Mouse (Mus musculus) heart, embryonic 15.5 days (tissue): ENCODE measurements around the gene Ces2h. TPM values are rescaled to one million over a fixed set of nuclear protein-coding genes. Genes with fewer than 3 reads are reported as not detected.

ENCODE experiments used
- polyA plus RNA-seq: library from polyadenylated mRNA; unstranded; fragments of >200 nt; fragmentation: Nextera tagmentation; extraction: Ambion mirVana; gene quantifications from 2 replicates; pipeline ENCODE4 v1.2.1, GENCODE M21; 2015

The Ces2h gene
- polyA plus RNA-seq, 1 experiment from 2014 or later: not detected

Other genes starting within 250 kb of the Ces2h start
- gene Ces2b, start 169.3 kb upstream of the Ces2h start, polyA plus RNA-seq: 0.06 and 0.11 TPM in 2 replicates
- not detected in 2 replicates for gene Ces2c, start 153.8 kb upstream of the Ces2h start, polyA plus RNA-seq
- 0.08 and 0.18 TPM in 2 replicates for gene Ces2e, start 74.6 kb upstream of the Ces2h start, polyA plus RNA-seq
- gene Ces2f, start 53.5 kb upstream of the Ces2h start, polyA plus RNA-seq: not detected in 2 replicates
- gene Ces2g, start 39.1 kb upstream of the Ces2h start, polyA plus RNA-seq: 3.3 and 4.5 TPM in 2 replicates
- not detected in 2 replicates for gene Ces3a, start 47.7 kb downstream of the Ces2h start, polyA plus RNA-seq
- 0.22 and 0.23 TPM in 2 replicates for gene Ces3b, start 82.9 kb downstream of the Ces2h start, polyA plus RNA-seq
- gene Ces4a, start 130.9 kb downstream of the Ces2h start, polyA plus RNA-seq: not detected in 2 replicates
- gene Cbfb, start 169.8 kb downstream of the Ces2h start, polyA plus RNA-seq: 39.2 and 40.1 TPM in 2 replicates
- gene D230025D16Rik, start 224.3 kb downstream of the Ces2h start, polyA plus RNA-seq: 17.7 and 19.6 TPM in 2 replicates